Mouse (Mus musculus) embryonic fibroblast, embryonic 13.5 days (primary cell): ENCODE results near the gene Cacna1c.

Experiments used
- CTCF ChIP-seq: IDR thresholded peaks from 2 replicates; pipeline ENCODE4 v1.5.1; 2011; ENCODE audit warnings: mild to moderate bottlenecking, control low read depth, low read length, moderate library complexity, borderline replicate concordance; ENCODE audit not compliant: insufficient read depth
- POLR2A ChIP-seq: IDR thresholded peaks from 2 replicates; pipeline ENCODE4 v1.6.1; 2011; ENCODE audit warnings: low read depth, mild to moderate bottlenecking, control low read depth, low read length, moderate library complexity

DNA sequence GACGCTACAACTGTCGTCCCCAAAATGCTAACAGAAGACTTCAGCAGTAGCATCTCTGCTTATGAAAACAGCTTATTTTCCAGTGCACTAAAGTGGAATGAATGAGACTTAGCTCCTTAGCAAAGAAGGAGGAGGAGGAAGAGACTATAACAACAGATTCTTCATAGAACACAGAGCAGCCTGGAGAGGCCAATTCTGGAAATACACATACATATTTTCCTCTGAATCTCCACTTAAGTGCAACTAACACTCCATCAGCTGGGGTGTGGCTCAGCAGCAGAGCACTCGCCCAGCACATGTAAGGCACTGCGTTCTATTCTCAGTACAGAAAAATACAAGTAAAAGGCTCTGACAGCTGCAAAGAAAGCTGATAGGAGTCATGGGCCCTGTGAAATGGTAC lies 384.2 kb downstream of the Cacna1c start:
- TF ChIP-seq CTCF (no peak), POLR2A (no peak)
